Mouse (Mus musculus): ENCODE measurements around the gene Gtf2i.

GRCm38 (mm10) chr5:134248608-134249244 lies 65.8 kb downstream of the Gtf2i start:
- TF ChIP-seq CTCF (IDR thresholded peaks at IDR 0.05) (no peak), POLR2A (IDR thresholded peaks at IDR 0.05; ENCODE audit: insufficient read depth, low read depth, low read length) (no peak), EP300 (IDR thresholded peaks at IDR 0.05; ENCODE audit: insufficient read depth, low read depth, low read length) (no peak)

Measured in heart, adult 2 months (tissue).